Mouse (Mus musculus) thymus, postnatal 0 days (tissue): ENCODE results near the gene Gch1. TPM values are rescaled to one million over a fixed set of nuclear protein-coding genes. Genes with fewer than 3 reads are reported as not detected.

Experiments
- DNase-seq: peaks from one replicate; pipeline ENCODE4 v3.0.0-alpha.2; 2015; ENCODE audit warnings: low spot score
- polyA plus RNA-seq: library from polyadenylated mRNA; unstranded; fragments of >200 nt; fragmentation: Nextera tagmentation; extraction: Ambion mirVana; gene quantifications from 2 replicates; pipeline ENCODE4 v1.2.1, GENCODE M21; 2015

The Gch1 gene
- polyA plus RNA-seq, 1 experiment from 2014 or later = 16.1 TPM

DNA sequence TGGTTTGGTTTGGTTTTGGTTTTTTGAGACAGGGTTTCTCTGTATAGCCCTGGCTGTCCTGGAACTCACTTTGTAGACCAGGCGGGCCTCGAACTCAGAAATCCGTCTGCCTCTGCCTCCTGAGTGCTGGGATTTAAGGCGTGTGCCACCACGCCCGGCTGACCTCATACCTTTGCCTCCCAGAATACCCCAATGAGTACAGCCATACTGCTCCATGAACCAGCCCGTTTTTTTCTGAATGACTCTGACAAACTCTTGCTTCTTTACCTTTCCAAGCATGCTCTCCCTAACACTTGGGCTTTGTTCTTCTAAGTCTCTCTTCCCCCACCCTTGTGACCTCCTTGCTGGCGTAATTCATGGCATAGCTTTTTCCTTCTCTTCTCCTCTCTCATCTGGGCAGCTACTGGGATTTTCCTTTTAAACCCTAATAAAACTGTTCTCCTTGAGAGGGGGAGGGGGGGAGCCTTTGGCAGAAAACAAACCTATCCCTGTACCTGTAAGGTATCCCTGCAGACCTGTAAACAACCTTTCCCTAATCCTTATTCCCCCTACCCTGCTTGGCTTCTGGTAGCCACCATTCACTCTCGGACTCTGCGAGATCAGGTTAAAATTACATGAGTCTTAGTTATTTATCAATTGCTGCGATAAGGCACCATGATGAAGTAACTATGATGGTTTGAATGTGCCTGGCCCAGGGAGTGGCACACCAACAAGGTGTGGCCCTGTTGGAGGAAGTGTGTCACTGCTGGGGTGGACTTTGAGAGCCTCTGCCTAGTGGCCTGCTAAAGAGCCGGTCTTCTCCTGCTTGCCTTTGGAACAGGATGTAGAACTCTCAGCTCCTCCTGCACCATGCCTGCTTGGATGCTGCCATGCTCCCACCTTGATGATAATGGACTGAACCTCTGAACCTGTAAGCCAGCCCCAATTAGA lies 19.6 kb upstream of the Gch1 start:
- no peak for DNase-seq

DNA sequence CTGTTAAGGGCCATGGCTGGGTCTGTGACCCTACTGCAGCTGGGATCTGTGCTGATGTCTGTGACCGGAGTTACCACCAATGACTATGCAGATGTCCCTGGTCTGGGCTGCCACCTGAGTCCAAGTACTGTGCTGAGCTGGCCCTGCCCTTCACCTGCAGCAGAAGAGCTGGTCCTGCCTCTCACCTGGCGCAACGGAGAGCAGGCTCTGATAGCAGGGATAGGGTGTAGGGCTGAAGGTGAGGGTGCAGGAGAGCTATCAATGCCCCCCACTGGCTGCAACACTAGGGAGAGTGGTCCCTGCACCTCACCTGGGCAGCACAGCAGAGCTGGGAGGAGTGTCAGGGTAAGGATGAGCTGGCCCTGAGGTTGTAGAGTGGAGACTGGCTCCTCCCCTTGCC lies 17.4 kb upstream of the Gch1 start:
- no peak for DNase-seq

DNA sequence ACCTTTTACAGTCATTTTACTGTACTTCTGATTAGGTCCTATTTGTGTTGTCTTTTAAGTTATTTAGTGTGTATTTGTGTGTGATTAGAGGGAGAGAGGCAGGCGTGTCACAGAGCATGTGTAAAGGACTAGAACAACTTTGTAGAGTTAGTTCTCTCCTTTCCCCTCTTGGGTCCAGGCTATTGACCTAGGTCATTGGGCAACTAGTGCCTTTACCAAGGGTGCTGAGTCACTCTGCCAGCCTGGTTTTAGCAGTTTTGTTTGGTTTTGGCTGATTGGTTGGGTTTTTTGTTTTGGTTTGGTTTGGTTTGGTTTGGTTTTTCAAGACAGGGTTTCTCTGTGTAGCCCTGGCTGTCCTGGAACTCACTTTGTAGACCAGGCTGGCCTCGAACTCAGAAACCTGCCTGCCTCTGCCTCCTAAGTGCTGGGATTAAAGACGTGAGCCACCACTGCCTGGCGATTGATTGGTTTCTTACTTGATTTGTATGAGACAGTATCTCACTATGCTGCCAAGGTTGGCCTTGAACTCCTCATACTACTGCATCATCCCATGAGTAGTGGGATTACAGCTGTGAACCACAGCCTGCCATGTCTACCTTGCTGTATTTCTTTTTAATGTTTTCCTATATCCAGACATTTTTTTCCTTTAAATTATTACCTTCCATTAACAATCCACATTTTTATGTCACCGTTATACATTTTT lies 16.2 kb upstream of the Gch1 start:
- DNase-seq = no peak

DNA sequence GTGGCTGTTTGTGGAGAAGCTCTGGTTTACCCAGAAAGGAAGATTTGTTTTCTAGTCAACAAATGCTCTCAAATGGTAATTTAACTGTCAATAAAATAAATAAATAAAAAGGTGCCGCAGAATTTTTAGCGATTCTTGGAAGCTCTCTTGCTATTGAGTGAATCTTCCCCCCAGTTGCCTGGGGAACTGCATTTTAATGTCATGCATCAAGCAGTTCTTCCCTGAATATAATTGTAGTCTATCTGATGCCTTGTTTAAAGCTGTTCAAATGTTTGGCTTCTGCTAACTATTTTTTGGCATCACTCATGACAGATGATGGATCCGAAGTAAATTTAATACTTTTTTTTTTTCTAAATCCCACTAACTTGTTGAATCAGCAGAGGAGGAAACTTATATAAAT lies 8.1 kb upstream of the Gch1 start:
- no peak for DNase-seq

DNA sequence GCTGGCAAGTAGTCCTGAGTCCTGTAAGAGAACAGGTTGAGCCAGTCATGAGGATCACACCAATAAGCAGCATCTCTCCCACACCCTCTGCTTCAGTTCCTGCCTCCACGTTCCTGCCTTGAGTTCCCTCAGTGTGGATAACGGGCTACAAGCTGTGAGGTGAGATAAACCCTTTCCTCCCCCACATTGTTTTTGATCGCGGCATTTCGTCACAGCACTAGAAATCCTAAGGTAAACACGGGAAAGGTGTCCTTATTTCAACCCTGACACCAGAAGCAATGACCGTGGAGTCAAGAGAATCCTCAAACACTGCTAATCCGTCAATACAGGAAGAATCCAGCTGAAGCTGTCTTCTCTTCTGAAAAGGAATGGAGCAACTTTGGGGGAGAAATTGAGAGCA lies 7.5 kb upstream of the Gch1 start:
- DNase-seq = no peak

DNA sequence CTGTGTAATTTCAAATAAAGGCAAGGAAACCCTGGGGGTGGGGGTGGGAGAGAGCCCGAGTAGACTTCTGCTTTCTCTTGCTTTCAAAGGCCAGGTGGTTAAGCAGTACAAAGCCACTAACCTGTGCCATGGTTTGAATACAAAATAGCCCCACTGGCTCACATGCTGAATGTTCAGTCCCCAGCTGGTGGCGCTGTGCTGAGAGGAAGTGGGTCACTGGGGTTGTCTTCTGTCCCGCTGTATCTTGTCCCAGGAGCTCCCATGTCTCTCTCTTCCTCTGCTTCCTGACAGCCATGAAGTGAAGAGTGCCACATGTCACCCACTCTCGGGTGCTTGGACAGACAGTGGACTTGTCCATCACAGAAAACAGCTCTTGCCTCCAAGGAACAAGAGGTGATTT lies 4.9 kb upstream of the Gch1 start:
- DNase-seq = peak; percentile 69

DNA sequence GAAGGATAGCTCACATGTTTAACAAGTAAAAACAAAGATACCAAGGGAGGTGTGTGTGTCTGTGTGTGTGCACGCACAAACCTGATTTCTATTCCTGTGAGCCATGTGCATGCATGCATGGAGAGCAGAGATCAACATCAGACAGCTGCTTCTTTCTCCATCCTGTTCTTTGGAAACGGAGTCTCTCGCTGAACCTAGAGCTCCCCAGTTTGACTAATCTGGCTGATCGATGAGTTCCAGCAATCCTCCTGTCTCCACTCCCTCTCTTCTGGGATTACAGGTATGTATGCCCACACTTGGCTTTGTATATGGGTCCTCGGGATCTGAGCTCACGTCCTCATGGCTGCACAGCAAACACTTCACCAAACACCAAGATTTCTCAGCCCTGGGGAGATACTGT lies 4.3 kb upstream of the Gch1 start:
- no peak for DNase-seq

DNA sequence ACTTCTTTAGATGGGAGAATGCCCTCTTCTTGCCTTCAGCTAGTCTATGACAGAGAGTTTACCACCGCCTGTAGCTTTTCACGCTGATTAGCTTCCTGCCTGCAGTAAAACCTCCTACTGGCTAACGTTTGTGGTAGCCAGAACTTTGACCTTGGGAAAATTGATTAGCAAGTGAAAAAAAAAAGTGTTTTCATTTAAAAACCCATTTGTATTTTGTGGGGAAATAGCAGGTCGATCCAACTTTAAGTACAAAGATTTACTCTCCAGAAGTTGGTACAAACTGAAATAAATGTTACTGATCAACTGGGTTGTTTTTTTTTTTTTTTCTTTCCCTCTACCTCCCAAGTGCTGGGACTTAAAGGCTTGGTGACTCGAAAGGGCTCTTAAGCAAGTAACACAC lies 2.6 kb upstream of the Gch1 start:
- DNase-seq = no peak

DNA sequence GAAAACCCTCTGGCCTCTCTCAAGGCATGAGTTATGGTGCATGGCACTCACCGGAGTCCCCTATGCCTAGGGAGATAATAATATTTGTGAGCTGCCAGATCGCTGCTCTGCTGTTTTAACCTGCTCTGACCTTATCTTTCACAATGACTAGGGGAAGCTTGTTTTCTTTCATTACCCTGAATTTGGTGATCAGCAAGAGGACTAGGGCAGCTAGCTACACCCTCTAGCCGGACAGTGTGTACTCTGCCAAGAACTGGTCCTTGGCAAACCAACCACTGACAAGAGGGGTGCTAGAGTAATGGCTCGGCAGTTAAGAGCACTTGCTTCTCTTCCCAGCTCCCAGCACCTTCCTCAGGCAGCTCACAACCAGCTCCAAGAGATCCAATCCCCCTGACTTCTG lies 1.4 kb upstream of the Gch1 start:
- no peak for DNase-seq

DNA sequence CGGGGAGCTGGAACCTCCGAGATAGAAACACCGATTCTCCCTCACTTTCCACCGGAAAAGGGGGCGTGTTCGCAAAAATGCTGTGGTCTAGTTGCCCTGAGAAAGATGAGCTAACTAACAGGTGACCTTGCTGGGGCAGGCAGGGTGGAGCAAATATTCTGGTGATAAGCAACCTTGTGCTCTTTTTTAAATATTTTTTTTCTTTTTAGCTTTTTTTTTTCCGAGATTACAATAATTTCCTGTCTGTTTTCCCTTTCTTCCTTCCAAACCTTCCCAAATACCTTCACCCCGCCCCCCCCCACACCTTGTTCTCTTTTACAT lies 382 bp upstream of the Gch1 start:
- DNase-seq = no peak

DNA sequence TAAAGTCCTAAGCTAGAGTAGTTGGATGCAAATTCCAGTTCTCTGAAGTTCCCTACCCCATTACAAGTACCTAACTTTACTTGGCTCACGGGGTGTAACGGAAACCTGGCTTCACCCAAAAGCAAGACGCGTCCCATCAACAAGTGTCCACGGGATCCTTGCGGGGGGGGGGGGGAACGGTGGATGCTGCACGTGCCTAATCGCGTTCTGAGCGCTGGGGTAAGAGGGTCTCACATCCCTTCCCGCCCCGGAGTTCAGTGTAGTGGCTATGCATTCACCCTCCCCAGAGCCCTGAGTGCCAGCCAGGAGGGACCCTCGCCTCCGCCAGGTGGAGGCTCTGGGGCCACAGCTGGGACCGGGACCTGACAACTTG lies 752 bp downstream of the Gch1 start:
- DNase-seq = no peak

DNA sequence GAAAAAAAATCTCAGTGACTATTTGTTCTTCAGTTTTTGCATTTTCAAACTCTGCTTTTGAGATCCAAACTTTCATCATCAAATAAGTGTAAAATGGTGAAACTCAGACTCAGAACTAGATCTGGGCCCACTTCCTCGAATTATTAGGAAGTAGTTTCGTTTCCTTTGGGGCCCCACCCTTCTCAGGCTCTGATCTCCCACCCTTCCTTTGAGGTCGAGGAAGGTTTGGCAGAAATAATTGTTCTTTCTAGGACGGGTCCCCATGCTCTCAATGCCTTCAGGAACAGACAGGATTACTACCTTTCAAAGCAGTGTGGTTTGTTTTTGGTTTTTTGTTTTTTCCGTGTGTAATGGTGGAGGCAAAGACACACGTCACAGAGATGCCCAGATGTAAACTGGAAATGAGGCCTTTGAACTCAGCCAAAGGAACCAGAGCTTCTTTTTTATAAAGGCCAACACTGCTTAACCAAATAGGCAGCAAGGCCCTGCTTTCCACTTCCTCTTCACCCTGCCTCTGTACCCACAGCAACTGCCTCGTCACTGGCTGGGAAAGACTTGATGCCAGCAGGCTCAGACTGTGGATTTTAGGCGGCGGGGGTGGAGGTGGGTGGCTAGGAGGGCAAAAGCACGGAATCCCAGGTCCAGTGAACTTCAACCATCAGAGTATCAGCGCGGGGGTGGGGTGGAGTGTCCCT lies 1.4 kb downstream of the Gch1 start:
- peak; percentile 54 for DNase-seq

DNA sequence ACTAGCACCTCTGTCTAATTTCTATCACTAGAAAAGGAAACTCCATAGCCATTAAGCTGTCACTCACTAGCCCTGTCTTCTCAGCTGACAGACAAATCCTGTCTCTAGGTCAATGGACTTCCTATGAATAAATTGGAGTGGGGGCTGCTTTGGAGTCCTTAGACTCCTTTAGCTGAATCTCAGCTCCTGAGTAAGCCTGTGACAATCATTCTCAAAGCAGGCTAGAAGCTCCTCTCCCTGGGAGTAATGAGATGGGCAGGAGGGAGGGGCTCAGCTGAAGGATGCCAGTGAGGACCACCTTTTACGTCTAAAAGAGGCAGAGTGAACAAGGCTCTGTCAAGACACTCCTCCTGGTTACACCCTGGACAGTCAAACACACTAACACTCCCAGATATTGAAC lies 2.0 kb downstream of the Gch1 start:
- DNase-seq = no peak

DNA sequence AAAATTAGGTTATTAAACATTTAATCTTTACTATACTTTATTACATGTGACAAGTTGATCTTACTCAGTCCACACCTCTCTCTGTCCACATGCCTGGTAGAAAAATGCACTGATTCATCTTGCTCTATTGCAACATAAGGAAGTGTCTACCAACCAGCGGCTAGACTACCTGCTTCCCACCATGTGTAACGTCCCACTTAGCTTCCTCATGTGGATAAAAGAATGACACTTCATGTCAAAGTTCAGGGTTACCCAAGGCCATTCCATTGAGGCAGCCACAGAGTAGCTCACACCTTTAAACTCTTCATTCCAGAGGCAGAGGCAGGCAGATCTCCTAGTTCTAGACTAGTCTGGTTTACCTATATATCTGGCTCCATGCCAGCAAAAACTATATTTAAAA lies 2.7 kb downstream of the Gch1 start:
- DNase-seq = no peak

DNA sequence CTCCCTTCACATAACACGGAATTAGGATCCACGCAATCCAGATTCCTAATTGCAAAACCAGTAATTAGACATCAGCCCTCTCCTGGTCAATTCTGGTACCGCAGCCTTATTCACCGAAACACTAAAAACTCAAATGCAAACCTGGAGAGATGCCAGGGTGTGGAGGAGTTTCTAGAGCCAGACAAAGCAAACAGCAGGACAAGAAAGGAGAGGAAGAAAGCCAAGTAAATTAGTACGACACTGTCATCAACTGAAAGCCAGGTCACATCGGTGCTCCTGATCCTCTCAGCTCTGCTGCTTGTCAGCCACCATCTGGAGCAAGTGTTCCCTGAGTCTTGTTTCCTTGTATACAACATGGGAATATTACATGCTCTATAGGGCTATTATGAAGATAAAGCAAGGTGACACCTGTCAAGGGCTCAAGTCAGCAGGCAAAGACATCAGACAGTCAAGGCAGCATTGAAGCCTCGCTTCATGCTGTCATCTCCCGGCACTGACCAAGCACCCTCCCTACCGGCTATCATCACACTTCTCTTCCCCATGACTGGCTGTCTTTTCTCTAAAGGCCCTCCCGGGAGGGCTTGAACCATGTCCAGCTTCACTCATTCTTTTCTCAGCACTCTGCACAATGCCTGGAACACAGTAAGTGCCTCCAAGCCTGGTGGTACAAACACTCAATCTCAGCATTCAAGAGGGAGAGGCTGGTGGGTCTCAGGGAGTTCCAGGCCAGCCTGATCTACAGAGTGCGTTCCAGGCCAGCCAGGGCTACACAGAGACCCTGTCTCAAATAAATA lies 7.5 kb downstream of the Gch1 start:
- peak; percentile 34 for DNase-seq

DNA sequence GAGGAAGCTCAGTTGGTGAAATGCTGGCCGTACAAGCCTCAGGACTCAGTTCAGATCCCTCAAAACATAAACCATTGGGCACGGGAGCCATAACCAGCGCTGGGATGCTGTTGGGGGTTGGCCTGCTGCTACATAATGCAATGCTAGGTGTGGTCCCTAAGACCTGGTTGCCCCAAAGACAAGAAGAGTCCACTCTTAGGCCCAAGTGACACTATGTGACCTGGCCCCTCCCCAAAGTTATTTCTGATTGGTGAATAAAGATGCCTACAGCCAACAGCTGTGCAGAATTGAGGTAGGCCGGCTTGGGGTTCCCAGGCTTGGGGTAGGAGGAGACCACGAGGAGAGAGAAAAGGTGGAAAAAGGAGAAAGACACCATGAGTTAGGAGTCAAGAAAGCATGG lies 10.4 kb downstream of the Gch1 start:
- DNase-seq = no peak

DNA sequence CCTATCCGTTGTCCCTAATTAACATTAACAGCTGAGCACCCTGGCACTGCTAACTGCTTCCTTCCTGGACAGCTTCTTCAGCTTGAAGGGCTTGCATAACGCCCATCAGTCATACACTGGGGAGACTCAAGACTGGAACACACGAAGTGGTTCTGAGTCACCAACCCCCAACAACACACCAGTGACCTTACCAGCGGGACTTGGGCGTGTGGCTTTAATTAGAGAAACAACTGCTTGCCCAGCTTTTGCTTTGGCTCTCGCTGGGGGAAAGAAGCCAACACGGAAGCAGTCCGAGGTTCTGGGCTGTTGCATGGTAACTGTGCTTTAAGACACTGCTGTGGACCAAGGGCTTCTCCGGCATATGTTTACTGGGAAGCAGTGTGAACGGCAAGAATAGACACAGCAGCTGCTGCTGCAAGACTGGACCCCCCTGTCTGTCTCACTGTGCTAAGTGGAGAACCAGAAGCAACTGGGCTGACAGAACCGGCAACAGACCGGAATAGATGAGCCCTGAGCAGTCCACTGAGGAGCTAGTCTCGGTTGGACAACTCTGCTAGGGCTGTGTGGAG lies 11.3 kb downstream of the Gch1 start:
- no peak for DNase-seq

DNA sequence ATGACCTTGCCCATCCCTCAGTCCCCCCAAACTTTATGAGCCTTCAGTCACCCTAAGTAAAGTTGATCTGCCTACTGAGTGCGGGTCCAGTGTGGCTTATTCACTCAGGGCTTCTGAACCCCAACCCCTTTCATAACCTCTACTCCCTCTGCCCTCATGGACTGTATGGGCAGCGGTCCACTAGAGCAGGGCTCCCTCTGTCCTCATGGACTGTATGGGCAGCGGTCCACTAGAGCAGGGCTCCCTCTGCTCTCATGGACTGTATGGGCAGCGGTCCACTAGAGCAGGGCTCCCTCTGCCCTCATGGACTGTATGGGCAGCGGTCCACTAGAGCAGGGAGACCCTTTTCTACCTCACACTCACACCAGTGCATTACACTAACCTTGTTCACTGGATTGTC lies 13.0 kb downstream of the Gch1 start:
- no peak for DNase-seq

DNA sequence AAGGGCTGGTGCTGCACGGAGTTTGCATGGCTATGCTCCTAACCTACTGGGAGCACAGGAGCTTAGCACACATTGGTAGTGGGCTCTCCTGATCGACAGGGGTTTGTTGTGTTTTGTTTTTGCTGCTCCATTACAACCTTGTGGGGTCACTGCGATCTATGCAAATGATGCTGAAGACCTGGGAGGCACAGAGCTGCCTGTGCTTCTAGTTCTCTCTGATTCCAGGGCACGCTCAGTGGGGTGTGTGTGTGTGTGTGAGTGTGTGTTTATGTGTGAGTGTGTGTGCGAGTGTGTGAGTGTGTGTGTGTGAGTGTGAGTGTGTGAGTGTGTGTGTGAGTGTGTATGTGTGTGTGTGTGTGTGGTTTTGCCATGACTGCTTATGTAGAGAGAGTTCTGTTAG lies 14.1 kb downstream of the Gch1 start:
- no peak for DNase-seq

DNA sequence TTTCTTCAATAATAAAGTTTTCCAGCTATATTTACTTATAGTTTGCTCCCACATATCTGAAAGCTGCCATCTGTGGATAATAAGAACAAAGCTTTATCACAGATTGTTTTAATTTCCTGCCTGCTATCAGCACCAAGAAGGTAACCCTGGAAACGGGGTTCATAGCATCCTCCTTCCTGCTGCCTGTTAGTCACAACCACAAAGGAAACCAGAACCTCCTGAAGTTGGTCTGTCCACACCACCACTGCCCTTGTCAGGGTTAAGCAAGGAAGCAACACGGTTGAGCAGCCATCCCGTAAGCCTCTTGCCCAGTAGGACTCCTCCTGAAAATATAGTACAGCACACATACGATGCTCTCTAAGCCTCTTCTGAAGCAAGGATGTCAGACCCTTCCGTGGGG lies 17.1 kb downstream of the Gch1 start:
- no peak for DNase-seq

DNA sequence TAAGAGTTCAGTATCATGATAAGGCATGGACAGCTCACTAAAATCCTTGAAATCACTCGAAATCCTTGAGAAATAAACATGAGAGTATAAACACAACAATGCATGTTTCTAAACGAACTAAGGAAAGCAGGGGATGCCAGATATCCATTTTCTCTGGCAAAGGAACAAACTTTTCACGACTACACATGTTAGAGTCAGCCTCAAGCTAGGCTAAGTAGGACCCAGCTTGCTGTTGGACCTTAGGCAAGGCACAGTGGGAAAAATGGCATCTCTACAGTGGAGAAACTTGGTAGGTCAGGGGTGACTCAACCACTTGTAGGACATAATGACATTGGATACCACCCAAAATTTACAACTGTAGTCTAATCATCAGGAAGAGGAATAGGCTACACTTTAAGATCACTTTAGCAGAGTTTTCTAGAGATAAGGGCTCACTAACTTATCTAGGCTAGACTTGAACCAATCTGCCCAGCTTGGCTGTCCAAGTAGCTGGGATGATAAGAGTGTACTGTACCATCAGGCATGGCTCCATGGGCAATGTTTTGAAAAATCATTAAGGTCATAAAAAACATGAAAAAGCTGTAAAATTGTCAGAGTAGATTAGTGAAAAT lies 18.6 kb downstream of the Gch1 start:
- no peak for DNase-seq
